Mouse (Mus musculus) Patski (cell line): ENCODE measurements at regions not wholly inside any gene's neighbourhood (a gene's known extent, or its start where the extent isn't known, plus 50 kb on each side); places are given as distances from the start of the nearest gene placed in this dataset.

ENCODE experiments used
- ATAC-seq: fragments of 100-300 bp; one replicate; pipeline ENCODE4 v1.8.0; 2021
- CTCF ChIA-PET: fragments of 350-600 bp; sonication (Branson Sonifier 250); formaldehyde crosslinking; loops from one replicate; lab custom pipeline; 2022; ENCODE audit warnings: inconsistent platforms; lab: Charles Lee
- POLR2A ChIA-PET: fragments of 350-600 bp; sonication (Branson Sonifier 250); formaldehyde crosslinking; loops from one replicate; lab custom pipeline; 2022; ENCODE audit warnings: antibody characterized with exemption, inconsistent platforms; lab: Charles Lee
- DNase-seq: peaks from one replicate; pipeline ENCODE4 v3.0.0-alpha.2; 2011; ENCODE audit warnings: low read depth, low spot score
- H3K27me3 ChIP-seq: fragments of 371-371 bp; one replicate; pipeline ENCODE4 v1.5.1; 2021
- CTCF ChIP-seq: fragments of 100-300 bp; IDR thresholded peaks from one replicate; pipeline ENCODE4 v1.5.1; 2021
- in situ Hi-C: fragments of 300-500 bp; cut with MboI; formaldehyde crosslinking; loops from 3 replicates; pipeline ENCODE4 v1.11.1; 2018; ENCODE audit warnings: low pct_unique_long_range_greater_than_20kb, mixed read lengths

DNA sequence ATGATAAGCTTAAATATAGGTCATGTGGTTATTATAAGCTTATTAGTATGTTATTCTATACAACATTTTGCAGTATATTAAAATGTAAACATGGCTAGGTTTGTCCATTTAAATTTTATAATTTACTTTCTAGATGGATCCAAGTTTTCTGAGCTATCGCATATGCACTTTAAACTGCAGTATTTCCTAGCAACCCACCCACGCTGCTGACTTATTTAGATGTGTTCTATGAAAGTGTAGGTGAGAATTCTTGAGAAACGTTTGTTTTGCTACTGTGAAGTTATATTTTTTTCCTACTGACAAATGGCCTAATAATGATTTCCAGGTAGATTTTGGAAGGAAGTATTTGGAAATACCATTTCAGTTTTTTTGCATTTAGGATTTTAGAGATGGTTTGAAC, 308.0 kb downstream of the Gbe1 start:
- no peak for DNase-seq
- in situ Hi-C loops: no loop called here
- POLR2A ChIA-PET: no interaction called here
- H3K27me3 ChIP-seq: peaks cover 27% of the 10 kb centered on the region
- TF ChIP-seq CTCF: no peak
- no peak for ATAC-seq
- CTCF ChIA-PET: no interaction called here

DNA sequence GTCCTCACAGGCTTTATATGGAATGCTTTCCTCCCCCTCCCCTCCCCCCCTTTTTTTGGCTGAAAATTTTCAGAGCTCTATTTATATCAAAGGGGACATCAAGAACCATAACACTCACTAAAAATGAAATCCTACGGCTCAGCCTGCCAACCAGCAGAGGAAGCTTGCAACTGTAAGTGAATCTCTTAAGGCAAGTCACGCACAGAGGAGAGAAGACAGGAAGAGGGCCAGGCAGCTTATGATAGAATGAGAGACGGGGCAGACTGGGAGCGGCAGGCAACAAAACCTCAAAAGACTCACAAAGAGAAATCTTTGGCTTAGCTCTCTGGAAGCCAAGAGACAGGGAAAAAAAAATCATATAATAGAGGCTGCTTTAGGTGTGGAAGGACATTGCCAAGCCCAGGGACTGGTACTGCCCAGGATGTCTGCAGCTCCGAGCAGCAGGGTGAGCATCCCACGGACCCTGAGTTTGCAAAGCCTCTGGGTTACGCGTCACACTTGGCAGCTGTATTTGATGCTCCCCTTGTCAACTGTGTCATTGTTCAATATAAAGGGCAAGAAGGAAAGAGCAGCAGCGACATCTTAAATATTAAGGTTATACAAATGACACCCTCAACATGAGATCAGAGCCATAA, 330.0 kb downstream of the Gbe1 start:
- ATAC-seq (no peak), DNase-seq (no peak)
- in situ Hi-C loops: no loop called here
- peaks cover 11% of the 10 kb centered on the region for H3K27me3 ChIP-seq
- ChIA-PET POLR2A (no interaction called here), CTCF (interaction anchor here (0.6 to 1.4 kb wide), 2 partner anchors 17 to 26 kb away, joined by 3 read pairs; no protein-coding TSS in a partner anchor)
- TF ChIP-seq CTCF: no peak

DNA sequence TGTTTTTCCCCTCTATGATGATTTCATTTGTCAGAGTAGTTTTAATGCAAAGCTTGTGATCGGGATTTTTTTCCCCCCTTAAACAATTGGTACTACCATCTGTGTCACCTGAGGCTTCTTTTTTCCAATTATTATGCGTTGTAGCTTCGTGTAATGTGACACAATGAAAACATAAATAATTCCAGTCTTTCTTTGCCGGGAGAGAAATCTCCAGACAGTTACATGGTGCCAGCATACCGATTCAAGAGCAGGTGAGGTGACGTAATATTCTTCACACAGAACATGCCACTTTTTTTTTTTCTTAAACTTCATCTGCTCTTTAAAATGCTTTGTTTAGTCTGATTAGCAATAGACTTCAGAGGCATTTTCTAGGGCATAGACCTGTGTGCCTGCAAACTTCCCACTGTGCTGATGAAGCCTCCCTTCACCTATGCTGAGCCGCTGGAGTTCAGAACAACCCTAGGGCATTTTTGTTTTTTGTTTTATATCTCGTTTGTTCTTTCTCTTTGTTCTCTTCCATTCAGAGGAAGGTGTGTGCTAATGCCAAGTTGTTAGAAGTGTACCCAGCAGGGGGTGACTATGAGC, 331.0 kb downstream of the Gbe1 start:
- TF ChIP-seq CTCF: no peak

DNA sequence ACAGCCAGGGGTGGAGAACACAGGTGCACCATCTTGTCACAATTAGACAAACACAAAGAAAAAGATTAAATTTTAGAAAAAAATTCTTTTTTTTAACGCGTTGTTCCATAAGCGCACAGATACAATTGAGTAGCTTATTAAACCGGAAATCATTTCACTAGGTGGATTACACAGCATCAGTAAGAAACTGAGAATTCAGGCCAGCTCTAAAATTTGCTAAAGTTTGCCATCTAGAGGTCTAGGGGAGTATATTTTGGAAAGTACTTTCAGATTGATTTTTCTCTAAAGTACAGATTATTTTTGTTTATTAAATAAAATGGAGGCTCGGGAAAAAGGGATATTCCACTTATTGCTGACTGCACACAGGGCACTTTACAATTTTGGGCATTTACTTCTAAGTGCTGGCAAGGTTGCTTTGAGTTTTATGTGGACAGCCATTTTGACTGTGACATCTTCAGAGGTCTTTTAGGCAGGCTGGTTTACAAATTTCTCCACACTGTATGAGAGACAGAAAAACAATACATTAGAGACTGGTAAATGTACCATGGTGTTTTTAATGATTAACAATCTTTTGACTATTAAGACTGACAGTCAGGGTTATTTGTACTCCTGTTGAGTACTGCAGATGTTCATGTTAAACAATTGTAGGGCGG, 340.8 kb downstream of the Gbe1 start:
- TF ChIP-seq CTCF: no peak
- POLR2A ChIA-PET: no interaction called here
- ATAC-seq (peak; percentile 54), DNase-seq (no peak)
- H3K27me3 ChIP-seq: peaks cover 26% of the 10 kb centered on the region
- CTCF ChIA-PET: no interaction called here
- in situ Hi-C loops: no loop called here

More for the DNA sequence above, 331.0 kb downstream of the Gbe1 start:
- ATAC-seq (no peak), DNase-seq (no peak)
- CTCF ChIA-PET: interaction anchor here (1.4 kb wide), 1 partner anchor 27 kb away, joined by 3 read pairs; no protein-coding TSS in a partner anchor
- in situ Hi-C loops: no loop called here
- POLR2A ChIA-PET: interaction anchor here (0.6 kb wide), 1 partner anchor 9 kb away, joined by 4 read pairs; no protein-coding TSS in a partner anchor
- peaks cover 21% of the 10 kb centered on the region for H3K27me3 ChIP-seq

DNA sequence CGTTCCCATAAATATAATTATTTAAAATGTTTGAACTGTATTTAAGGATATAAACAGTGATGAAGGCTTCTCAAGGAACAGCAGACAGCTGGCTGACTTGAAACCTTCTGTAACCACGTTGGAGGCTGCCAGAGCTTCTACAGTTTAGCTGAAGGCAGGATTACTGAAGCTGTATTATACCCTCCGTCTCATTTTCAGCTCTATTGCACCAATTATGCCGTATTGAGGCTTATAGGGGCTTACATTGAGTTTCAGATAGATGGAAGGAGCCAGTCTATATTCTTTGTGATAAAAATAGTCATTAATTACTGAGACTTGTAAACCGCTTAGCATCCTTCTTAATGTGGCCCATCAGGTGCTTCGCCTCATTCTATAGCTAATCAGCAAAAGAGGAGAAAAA, 376.1 kb downstream of the Gbe1 start:
- CTCF ChIA-PET: no interaction called here
- no peak for DNase-seq
- POLR2A ChIA-PET: no interaction called here
- TF ChIP-seq CTCF: no peak
- H3K27me3 ChIP-seq: no peaks in the 10 kb centered on the region
- in situ Hi-C loops: no loop called here
- no peak for ATAC-seq

DNA sequence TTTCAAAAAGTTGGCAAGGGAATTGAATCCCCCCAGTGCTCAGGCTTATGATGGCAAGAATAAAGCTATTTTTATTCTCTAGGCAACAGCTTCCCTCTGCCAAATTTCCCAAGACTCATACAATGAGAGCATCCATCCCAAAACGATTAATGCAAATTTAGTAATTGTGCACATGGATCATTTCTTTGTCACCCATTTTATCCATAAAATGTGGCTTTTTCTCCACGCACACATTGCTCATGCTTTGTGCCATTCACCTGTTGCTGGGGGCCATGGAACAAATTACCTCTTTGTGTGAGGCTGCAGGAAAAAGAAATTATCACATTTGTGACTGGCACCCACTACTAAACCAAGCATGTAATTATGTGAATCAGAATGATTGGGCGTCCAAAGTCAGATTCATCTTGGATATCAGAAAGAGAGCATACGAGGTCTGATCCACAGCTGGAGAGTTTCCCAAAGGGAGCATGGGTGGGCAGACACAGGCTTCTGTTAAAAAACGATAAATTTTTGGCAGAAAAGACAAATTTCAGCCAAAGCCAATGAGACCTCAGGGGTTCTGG, 411.1 kb downstream of the Gbe1 start:
- POLR2A ChIA-PET: no interaction called here
- ATAC-seq (no peak), DNase-seq (no peak)
- TF ChIP-seq CTCF: no peak
- in situ Hi-C loops: no loop called here
- CTCF ChIA-PET: no interaction called here
- H3K27me3 ChIP-seq: no peaks in the 10 kb centered on the region

DNA sequence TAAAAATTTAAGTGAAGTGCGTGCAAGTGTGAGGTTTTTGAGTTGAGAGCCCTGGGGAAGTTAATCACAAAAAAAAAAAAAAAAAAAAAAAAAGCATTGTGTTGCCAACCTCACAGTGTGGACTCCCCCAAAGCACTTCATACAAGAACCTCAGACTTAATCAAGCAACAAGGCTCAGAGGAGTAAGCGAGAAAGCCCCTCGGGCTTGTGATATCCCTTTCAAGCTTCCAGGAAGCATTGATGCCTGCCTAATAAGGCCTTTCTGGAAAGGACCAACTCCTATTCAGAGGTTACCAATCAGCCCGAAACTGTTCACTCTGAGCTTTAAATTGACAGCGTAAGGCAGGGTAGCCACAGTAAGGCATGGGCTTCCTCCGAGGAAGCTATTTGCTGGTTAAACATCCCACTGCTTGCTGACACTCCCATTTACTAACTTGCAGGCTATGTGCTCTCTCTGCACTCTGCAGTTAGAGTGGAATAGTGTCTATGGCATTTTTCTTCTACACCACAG, 411.6 kb downstream of the Gbe1 start:
- ATAC-seq (no peak), DNase-seq (no peak)
- in situ Hi-C loops: no loop called here
- TF ChIP-seq CTCF: no peak
- ChIA-PET POLR2A (no interaction called here), CTCF (no interaction called here)
- no peaks in the 10 kb centered on the region for H3K27me3 ChIP-seq

DNA sequence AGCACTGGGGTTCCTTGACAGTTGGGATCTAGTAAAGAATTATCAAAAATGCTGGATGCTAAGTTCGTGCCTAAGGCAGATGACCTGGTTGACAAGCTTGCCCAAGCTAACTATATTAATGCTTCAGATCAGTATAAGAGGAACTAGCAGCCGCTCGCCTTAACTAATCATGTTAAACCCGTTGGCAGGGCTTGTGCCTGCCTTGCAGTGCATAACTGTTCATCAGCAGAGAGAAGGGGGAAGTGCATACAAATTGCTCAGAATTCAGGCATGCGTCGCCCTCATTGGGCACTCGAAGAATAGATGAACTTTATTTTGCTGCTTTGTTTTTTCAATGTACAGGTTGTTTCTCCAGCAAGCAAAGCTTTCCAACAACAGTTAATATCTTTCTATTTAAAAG, 419.3 kb downstream of the Gbe1 start:
- DNase-seq (no peak), ATAC-seq (no peak)
- CTCF ChIA-PET: no interaction called here
- no peak for TF ChIP-seq CTCF
- in situ Hi-C loops: no loop called here
- no peaks in the 10 kb centered on the region for H3K27me3 ChIP-seq
- POLR2A ChIA-PET: no interaction called here

DNA sequence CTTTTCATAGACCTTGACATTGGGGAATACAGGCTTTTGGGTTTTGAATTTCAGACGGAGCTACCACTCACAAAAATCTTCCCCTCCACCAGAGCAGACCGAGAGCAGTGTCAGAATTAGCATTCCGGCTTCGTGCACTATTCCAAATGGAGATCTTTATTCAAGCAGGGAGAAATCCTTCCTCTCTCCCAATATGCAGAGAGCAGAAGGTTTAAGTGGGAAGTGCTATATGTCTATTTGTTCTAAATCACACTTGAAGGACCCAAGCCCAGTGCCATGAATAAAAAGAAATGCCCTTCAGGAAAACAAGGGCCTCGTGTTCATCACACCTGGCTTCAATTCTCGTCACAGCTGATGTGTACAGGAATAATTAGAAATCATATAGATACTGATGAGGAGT, 426.3 kb downstream of the Gbe1 start:
- no peak for DNase-seq
- no peak for TF ChIP-seq CTCF
- ChIA-PET POLR2A (no interaction called here), CTCF (no interaction called here)
- ATAC-seq: no peak
- in situ Hi-C loops: no loop called here
- H3K27me3 ChIP-seq: peaks cover 4% of the 10 kb centered on the region

DNA sequence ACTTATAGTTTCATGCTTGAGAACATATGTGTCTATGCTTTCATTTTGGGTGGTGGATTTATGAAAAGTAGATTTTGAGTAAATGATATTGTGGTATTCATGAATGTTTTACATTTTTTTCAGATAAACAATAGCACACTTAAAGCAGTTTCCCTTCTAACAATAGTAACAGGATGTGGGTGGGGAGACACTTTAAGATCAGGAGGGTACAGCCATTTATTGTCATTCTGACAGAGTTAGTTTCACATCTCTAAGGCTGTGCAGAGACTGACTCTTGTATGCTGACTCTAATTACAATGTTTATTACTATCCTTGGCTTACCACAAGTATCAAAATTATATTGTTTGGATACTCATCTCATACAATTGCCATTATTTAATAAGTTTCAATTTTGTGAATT, 440.5 kb downstream of the Gbe1 start:
- ATAC-seq (no peak), DNase-seq (no peak)
- in situ Hi-C loops: no loop called here
- H3K27me3 ChIP-seq: no peaks in the 10 kb centered on the region
- no peak for TF ChIP-seq CTCF
- CTCF ChIA-PET: no interaction called here
- POLR2A ChIA-PET: interaction anchor here (0.7 kb wide), 1 partner anchor 10 kb away, joined by 3 read pairs; no protein-coding TSS in a partner anchor

DNA sequence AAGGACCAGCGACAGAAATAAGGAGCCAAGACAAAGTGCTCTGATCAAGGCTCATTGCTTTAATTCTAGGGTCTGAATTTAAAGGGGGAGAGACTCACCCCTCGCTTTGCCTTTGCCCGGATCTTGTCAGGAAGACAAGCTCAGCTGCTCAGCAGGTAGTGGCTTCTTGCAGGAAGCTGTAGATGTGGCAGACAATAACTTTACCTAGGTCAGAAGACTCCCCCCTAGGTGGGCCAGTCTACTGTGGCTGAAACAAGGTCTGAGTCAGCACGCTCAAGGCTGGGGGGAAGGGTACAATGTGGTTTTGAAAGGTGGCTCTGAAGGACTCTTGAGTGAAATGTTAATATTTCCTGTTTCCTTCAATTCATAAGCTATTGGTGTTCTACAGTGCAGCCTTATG, 484.3 kb downstream of the Gbe1 start:
- DNase-seq: no peak
- no peak for TF ChIP-seq CTCF
- H3K27me3 ChIP-seq: no peaks in the 10 kb centered on the region
- in situ Hi-C loops: no loop called here
- ATAC-seq: no peak
- CTCF ChIA-PET: no interaction called here
- POLR2A ChIA-PET: no interaction called here
